Mouse (Mus musculus) urinary bladder, postnatal 10 days (tissue): ENCODE data around the gene Slc47a1.

Source experiments
- DNase-seq: peaks from one replicate; pipeline ENCODE4 v3.0.0; 2022; ENCODE audit warnings: low spot score

Gene Slc47a1

GRCm38 (mm10) chr11:61378651-61379050 is 506 bp upstream of the Slc47a1 start:
- DNase-seq: no peak

- DNase-seq: no peak
Measured at GRCm38 (mm10) chr11:61368668-61369067, 9.5 kb downstream of the Slc47a1 start.

DNA sequence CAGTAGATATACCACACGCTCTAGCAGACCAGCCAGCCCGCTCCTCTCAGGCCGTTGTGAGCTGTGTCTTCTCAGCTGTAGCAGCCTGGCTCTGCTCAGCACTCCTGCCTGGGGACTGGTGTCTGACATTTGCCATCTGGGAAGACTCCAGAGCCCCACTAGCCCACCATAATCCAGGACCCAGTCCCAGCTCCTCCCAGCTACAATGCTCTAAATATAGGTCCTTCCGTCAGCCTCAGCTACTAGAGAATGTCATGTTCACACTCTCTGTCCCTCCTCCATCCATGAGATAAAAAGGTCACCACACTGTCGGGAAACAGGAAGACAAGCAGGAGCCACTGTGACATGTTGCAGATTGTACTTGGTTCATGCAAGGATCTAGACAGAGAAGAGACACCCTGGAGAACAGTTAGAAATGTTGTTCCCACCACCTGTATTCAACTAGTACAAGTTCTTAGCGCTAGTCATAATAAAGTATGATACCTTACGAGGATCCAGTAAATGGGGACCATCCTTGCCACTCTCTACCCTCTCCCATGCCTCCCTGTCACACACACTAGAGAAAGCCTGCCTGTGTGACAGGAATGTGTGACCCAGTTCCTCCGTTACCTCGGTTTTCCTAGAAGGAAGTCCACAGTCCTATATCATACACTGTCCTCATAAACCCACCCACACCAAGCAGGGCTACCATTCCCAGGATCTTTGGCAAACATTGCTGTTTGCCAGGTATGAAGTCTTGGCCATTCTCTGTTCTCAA is 11.4 kb downstream of the Slc47a1 start:
- DNase-seq: no peak

- DNase-seq: no peak
Measured at GRCm38 (mm10) chr11:61365938-61366337, 12.2 kb downstream of the Slc47a1 start.

DNA sequence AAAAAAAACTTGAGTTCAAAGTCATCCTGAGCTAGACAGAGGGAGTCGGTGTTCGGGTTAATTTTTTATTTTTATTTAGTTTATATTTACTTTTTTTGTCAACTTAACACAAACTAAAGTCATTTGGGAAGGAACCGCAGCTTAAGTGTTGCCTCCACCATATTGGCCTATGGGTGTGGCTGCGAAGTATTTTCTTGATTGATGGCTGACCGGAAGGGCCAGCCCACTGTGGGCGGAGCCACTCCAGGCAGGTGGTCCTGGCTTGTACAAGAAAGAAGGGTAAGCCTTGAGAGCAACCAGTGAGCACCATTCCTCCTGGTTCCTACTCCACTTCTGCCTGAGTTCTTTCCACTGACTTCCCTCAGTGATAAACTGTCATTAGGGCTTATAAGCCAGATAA is 14.0 kb downstream of the Slc47a1 start:
- no peak for DNase-seq

GRCm38 (mm10) chr11:61361515-61362190 is 16.5 kb downstream of the Slc47a1 start:
- no peak for DNase-seq

- DNase-seq: no peak
Measured at GRCm38 (mm10) chr11:61356600-61356999, 21.5 kb downstream of the Slc47a1 start.

GRCm38 (mm10) chr11:61356111-61356510 is 22.0 kb downstream of the Slc47a1 start:
- no peak for DNase-seq

DNA sequence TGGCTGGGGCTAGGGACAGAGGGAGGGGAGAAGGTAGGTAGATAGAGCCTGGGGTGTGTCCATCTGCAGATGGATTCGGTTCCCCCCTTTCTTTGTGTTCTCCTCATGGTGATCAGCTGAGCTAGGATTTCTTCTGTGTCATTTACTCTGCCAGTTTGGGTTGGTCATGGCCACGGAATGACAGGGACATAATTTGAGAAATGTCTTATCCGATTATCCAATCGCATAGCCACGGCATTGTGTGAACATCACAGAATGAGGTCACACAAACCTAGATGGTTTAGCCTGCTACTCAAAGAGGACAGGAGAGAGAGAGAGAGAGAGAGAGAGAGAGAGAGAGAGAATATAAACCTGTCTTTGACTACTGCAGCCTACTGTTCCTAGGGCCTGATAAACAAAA is 22.8 kb downstream of the Slc47a1 start:
- no peak for DNase-seq

GRCm38 (mm10) chr11:61354346-61354745 is 23.8 kb downstream of the Slc47a1 start:
- no peak for DNase-seq

- DNase-seq: no peak
Measured at GRCm38 (mm10) chr11:61353038-61353437, 25.1 kb downstream of the Slc47a1 start.

- DNase-seq: no peak
Measured at GRCm38 (mm10) chr11:61352138-61352651, 25.9 kb downstream of the Slc47a1 start.

DNA sequence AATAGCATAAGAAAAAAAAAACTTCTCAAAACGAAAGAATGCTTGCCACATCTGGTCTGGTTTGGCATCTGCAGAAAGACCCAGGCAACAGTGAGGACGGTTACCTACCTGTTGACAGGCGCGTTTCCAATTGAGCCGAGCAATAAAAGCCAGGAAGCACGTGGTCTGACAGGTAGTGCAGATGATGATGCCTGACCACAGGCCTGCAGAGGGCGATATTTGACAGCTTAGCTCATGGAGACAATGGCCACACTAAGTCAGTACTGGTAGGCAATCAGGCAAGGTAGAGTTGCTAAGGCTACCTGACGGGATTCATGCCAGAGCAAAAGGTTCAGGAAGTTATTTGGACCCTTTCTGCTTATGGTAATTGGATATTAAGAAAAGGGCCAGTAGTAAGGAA is 28.8 kb downstream of the Slc47a1 start:
- no peak for DNase-seq

DNA sequence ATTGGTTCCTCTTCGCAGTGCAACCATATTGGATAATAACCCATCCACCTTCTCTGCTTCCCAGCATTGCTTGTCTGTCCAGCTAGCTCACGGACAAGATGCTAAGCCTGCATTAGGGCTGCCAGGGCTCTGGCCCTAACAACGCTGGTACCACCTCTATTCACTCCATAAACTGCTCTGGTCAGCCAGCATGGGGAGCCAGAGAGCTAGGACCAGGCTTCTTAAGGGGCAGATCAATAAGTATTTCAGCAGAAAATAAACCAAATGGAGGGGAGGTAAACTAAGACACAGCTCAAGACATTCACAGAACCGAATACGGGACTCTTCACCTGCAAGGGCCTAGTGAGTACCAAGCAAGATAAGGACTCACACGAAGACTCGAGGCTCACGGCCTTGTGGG is 32.0 kb downstream of the Slc47a1 start:
- no peak for DNase-seq

GRCm38 (mm10) chr11:61342505-61343420 is 35.4 kb downstream of the Slc47a1 start, which contains the start of gene Slc47a2:
Gene Slc47a2, minus strand, starts transcription at chr11:61342860.
- DNase-seq: no peak

DNA sequence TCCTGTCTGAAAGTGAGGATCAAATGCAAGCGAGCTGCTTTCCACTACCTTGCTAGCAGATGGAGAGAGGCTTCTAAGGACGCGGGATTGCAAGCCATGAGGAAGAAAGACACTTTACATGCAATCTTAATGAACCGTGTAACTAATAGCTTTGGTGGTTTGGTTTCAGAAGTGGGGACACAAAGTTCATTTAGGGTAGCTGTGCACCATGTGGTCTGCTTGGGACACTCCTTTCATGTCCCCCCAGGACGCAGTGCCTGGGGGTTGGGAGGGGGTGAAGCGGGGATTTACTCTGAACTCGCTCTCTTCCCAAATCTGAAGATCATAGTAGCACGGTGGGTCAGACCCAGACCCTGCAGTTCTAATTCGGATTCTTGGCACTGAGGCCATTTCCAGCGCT is 36.2 kb downstream of the Slc47a1 start:
- DNase-seq: no peak

- DNase-seq: no peak
Measured at GRCm38 (mm10) chr11:61341233-61341632, 36.9 kb downstream of the Slc47a1 start.

GRCm38 (mm10) chr11:61340374-61340773 is 37.8 kb downstream of the Slc47a1 start:
- DNase-seq: no peak

- no peak for DNase-seq
Measured at GRCm38 (mm10) chr11:61337586-61337985, 40.6 kb downstream of the Slc47a1 start.

DNA sequence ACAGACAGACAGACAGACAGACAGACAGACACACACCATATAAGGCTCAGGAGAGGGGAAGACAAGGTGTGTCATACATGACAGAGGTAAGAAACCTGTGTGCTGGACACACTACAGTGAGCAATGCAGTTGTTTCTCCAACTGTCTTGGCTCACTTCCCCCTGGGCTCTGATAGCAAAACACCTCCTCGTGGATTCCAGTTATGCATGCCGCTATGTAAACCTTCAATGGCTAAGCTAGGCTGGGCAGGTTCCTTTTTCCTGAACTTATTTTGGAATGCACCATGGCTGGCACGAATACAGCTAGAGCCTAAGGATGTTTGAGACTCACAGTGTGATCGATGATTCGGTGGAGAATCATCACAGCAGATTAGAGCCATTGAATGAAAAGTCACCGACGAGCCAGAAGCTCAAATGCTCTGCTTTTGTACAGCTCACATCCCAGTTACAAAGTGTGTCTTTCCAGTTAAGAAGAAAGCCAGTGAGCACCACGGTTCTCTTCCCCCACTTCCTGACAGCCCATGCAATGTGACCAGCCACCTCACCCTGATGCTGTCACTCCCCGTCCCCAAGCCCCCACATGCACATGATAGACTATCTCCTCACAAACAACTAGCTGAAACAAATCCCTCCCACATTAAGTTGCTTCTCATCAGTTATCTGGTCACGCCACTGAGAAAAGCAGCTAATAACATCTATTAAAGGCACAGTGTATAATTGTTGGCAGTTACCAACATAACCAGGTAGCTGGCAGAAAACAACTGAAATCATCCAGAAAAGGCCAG is 57.0 kb downstream of the Slc47a1 start:
- DNase-seq: no peak

- no peak for DNase-seq
Measured at GRCm38 (mm10) chr11:61319923-61320567, 58.1 kb downstream of the Slc47a1 start.
